Mouse (Mus musculus): ENCODE data around the gene Mtmr1. TPM values are rescaled to one million over a fixed set of nuclear protein-coding genes. Genes with fewer than 3 reads are reported as not detected.
A peak's percentile ranks its signal among the peaks of the same experiment; 100 is the strongest.
"Not testable (repeated sequence)": the region's sequence is repeated elsewhere in the genome, so short reads cannot be mapped to it uniquely, and the experiment has no call there.

Mtmr1 gene
- total RNA-seq (2017), result 36.1 to 66.1 TPM (median 41.8 TPM) in 3 replicates

- ATAC-seq (replicated peaks; ENCODE audit: insufficient number of reproducible peaks, low FRiP score, low TSS enrichment, poor library complexity, severe bottlenecking), result peak; percentile 75
These were observed at the start of gene Mtmr1 for GRCm38 (mm10) chrX:71364554-71364991. Gene Mtmr1, plus strand, starts transcription at chrX:71364760.

- no peak for ATAC-seq (replicated peaks; ENCODE audit: insufficient number of reproducible peaks, low FRiP score, low TSS enrichment, poor library complexity, severe bottlenecking)
These were observed 12.5 kb upstream of the Mtmr1 start for GRCm38 (mm10) chrX:71352033-71352432.

- ATAC-seq (replicated peaks; ENCODE audit: insufficient number of reproducible peaks, low FRiP score, low TSS enrichment, poor library complexity, severe bottlenecking), result no peak
These were observed 9.2 kb upstream of the Mtmr1 start for GRCm38 (mm10) chrX:71355331-71355730.

- not testable (repeated sequence) for ATAC-seq (replicated peaks; ENCODE audit: insufficient number of reproducible peaks, low FRiP score, low TSS enrichment, poor library complexity, severe bottlenecking)
These were observed 2.8 kb upstream of the Mtmr1 start for GRCm38 (mm10) chrX:71361793-71362192.

GRCm38 (mm10) chrX:71364062-71364461 is 498 bp upstream of the Mtmr1 start:
- ATAC-seq (replicated peaks; ENCODE audit: insufficient number of reproducible peaks, low FRiP score, low TSS enrichment, poor library complexity, severe bottlenecking), result no peak

GRCm38 (mm10) chrX:71365011-71365410 is 451 bp downstream of the Mtmr1 start:
- no peak for ATAC-seq (replicated peaks; ENCODE audit: insufficient number of reproducible peaks, low FRiP score, low TSS enrichment, poor library complexity, severe bottlenecking)

GRCm38 (mm10) chrX:71365510-71365909 is 950 bp downstream of the Mtmr1 start:
- ATAC-seq (replicated peaks; ENCODE audit: insufficient number of reproducible peaks, low FRiP score, low TSS enrichment, poor library complexity, severe bottlenecking), result no peak

GRCm38 (mm10) chrX:71366973-71367372 is 2.4 kb downstream of the Mtmr1 start:
- 0 out of 2 replicates have a peak, but pooled peaks have one; percentile 31 for ATAC-seq (replicated peaks; ENCODE audit: insufficient number of reproducible peaks, low FRiP score, low TSS enrichment, poor library complexity, severe bottlenecking)

- ATAC-seq (replicated peaks; ENCODE audit: insufficient number of reproducible peaks, low FRiP score, low TSS enrichment, poor library complexity, severe bottlenecking), result no peak
These were observed 12.2 kb downstream of the Mtmr1 start for GRCm38 (mm10) chrX:71376781-71377180.

- no peak for ATAC-seq (replicated peaks; ENCODE audit: insufficient number of reproducible peaks, low FRiP score, low TSS enrichment, poor library complexity, severe bottlenecking)
These were observed 13.9 kb downstream of the Mtmr1 start for GRCm38 (mm10) chrX:71378435-71378834.

GRCm38 (mm10) chrX:71381571-71381970 is 17.0 kb downstream of the Mtmr1 start:
- ATAC-seq (replicated peaks; ENCODE audit: insufficient number of reproducible peaks, low FRiP score, low TSS enrichment, poor library complexity, severe bottlenecking), result no peak

GRCm38 (mm10) chrX:71396326-71396725 is 31.8 kb downstream of the Mtmr1 start:
- ATAC-seq (replicated peaks; ENCODE audit: insufficient number of reproducible peaks, low FRiP score, low TSS enrichment, poor library complexity, severe bottlenecking), result no peak

- ATAC-seq (replicated peaks; ENCODE audit: insufficient number of reproducible peaks, low FRiP score, low TSS enrichment, poor library complexity, severe bottlenecking), result no peak
These were observed 41.7 kb downstream of the Mtmr1 start for GRCm38 (mm10) chrX:71406290-71406689.

- no peak for ATAC-seq (replicated peaks; ENCODE audit: insufficient number of reproducible peaks, low FRiP score, low TSS enrichment, poor library complexity, severe bottlenecking)
These were observed 43.8 kb downstream of the Mtmr1 start for GRCm38 (mm10) chrX:71408386-71408785.

GRCm38 (mm10) chrX:71412776-71413175 is 48.2 kb downstream of the Mtmr1 start:
- ATAC-seq (replicated peaks; ENCODE audit: insufficient number of reproducible peaks, low FRiP score, low TSS enrichment, poor library complexity, severe bottlenecking), result no peak

GRCm38 (mm10) chrX:71413616-71414015 is 49.1 kb downstream of the Mtmr1 start:
- ATAC-seq (replicated peaks; ENCODE audit: insufficient number of reproducible peaks, low FRiP score, low TSS enrichment, poor library complexity, severe bottlenecking), result no peak

- no peak for ATAC-seq (replicated peaks; ENCODE audit: insufficient number of reproducible peaks, low FRiP score, low TSS enrichment, poor library complexity, severe bottlenecking)
These were observed 60.3 kb downstream of the Mtmr1 start for GRCm38 (mm10) chrX:71424852-71425251.

- no peak for ATAC-seq (replicated peaks; ENCODE audit: insufficient number of reproducible peaks, low FRiP score, low TSS enrichment, poor library complexity, severe bottlenecking)
These were observed 61.4 kb downstream of the Mtmr1 start for GRCm38 (mm10) chrX:71425746-71426519.

GRCm38 (mm10) chrX:71427491-71427890 is 62.9 kb downstream of the Mtmr1 start:
- no peak for ATAC-seq (replicated peaks; ENCODE audit: insufficient number of reproducible peaks, low FRiP score, low TSS enrichment, poor library complexity, severe bottlenecking)

- ATAC-seq (replicated peaks; ENCODE audit: insufficient number of reproducible peaks, low FRiP score, low TSS enrichment, poor library complexity, severe bottlenecking), result no peak
These were observed 66.3 kb downstream of the Mtmr1 start for GRCm38 (mm10) chrX:71430900-71431299.

Data from monocyte, adult 5-6 weeks (primary cell).